Mouse (Mus musculus) kidney, postnatal 14 days (tissue): ENCODE measurements around the gene Gna14.
A peak's percentile ranks its signal among the peaks of the same experiment; 100 is the strongest.

ENCODE experiments used
- DNase-seq: peaks from one replicate; pipeline ENCODE4 v3.0.0; 2022; ENCODE audit warnings: mixed read lengths

The Gna14 gene

GRCm38 (mm10) chr19:16457127-16457526 lies 21.6 kb downstream of the Gna14 start:
- DNase-seq, result no peak

GRCm38 (mm10) chr19:16459317-16459716 lies 23.8 kb downstream of the Gna14 start:
- DNase-seq, result no peak

- no peak for DNase-seq
Measured at GRCm38 (mm10) chr19:16460292-16460691, 24.7 kb downstream of the Gna14 start.

- DNase-seq, result no peak
Measured at GRCm38 (mm10) chr19:16460831-16461230, 25.3 kb downstream of the Gna14 start.

DNA sequence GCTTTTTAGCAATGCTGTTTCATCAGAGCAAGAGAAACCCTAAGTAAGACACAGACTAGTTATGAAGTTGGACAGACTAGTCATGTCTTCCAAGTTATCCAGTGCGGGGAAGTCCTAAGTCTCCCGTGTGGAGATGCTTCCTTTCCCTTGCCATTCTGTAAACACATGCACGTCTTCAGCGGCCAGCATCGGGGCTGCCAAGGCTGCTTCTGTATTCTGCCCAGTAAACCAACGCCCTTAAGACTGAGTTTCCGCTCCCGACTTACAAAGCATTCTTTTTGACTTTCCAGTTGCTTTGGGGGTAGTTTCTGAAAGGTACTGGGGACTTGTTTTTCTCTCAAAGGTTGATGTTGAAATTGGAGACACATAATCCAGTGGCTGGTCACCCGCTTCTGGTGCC lies 26.9 kb downstream of the Gna14 start:
- no peak for DNase-seq

DNA sequence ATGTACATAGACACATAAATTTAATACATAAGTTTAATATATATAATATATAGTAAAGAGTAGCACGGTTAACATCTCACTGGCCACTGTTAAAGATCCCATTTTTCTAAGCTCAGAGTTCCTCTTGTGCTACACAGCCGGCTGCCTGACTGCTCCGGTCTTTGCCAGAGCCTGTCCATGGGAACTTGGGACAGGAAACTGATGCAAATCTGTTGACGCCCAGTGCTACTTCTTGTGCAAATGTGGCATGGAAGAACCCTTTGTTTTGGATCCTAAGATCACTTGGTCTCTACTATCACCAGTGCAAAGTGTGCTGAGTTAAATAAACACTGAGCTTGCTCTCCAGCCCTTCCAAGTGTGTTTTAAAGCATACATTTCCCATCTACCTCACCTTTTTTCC lies 29.2 kb downstream of the Gna14 start:
- DNase-seq, result peak; percentile 24

DNA sequence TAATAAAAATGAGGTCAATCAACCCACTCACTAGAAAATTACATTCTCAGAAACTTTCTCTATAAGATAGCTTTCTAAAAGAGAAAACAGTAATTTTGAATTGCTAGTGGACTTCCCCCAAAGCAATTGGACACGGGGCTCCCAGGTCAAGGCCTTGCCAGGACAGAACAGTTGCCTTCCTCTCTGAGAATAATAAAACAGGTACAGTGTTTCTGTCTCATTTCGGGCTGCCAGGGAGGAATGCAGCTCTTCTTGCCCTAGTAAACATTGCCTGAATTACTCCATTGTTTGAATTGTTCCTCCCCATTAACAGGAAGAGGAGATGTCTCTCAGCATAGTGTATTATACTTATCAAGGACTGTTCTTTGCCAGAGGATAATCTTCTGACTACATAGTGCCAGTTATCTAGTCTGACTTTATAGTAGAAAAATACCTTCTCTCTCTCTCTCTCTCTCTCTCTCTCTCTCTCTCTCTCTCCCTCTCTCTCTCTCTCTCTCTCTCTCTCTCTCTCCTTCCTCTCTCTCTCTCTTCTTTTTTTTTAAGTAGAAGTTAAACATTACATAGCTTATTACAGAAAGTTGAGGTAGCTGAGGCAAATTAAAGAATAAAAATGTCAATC lies 33.3 kb downstream of the Gna14 start:
- DNase-seq, result no peak

- no peak for DNase-seq
Measured at GRCm38 (mm10) chr19:16472655-16473054, 37.1 kb downstream of the Gna14 start.

- no peak for DNase-seq
Measured at GRCm38 (mm10) chr19:16477314-16477946, 41.9 kb downstream of the Gna14 start.

DNA sequence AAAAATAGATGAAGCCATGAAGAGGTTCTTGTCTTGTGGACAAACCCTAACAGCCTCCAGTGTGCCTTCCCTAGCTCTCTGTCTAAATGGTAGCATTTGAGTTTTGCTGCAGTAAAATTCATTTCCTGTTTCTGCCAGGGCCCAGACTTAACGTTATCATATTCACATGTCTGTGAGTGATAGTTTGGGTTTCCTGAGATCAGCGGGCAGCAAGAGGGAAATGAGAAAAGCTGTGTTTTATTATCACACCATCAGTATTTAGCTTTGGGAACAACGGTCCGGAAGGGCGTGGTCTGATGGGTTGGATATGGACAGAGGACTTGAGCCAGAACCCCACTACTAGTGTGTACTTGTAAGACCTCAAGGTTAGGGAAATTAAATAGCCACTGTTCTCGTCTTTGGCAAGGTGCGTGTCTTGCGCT lies 42.6 kb downstream of the Gna14 start:
- DNase-seq, result no peak

GRCm38 (mm10) chr19:16482047-16482446 lies 46.5 kb downstream of the Gna14 start:
- no peak for DNase-seq

GRCm38 (mm10) chr19:16484237-16484636 lies 48.7 kb downstream of the Gna14 start:
- no peak for DNase-seq

- no peak for DNase-seq
Measured at GRCm38 (mm10) chr19:16484671-16485070, 49.1 kb downstream of the Gna14 start.

- peak; percentile 20 for DNase-seq
Measured at GRCm38 (mm10) chr19:16490756-16491155, 55.2 kb downstream of the Gna14 start.

DNA sequence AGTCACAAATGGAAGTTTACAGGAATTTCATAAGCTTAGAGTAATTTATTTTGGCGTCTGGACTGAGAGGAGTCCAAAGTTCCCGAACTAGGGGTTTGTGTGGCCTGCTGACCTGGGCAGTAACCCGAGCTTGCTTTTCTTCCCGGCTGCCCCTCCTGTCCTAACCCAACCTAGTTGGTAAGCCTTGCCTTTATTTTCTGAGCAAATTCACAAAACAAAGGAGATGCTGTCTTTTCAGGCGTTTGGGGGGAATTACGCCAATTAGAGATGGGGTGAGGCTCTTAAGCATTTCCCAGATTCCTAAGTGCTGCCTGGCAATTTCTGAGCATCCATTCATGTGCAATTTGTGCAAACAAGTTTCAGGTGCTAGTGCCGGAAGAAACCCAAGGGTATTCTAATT lies 55.9 kb downstream of the Gna14 start:
- DNase-seq, result no peak

DNA sequence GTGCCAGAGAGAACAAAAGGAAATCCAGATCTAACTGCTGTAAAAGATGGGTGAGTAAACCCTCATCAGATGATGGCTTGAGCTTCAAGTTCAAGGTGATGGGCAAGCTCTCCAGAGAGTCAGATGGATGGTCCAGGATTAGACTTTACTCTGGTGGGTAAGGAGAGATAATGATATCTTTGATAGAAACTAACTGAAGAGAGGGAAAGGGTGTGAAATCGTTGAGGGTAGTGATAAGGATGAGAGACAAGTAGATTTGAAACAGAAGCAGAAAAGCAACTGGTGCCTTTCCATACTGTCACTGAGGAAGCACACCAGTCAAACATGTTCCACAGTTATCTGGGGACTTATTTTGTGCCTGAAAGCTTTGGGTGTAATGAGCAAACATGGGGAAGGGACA lies 56.9 kb downstream of the Gna14 start:
- DNase-seq, result no peak

DNA sequence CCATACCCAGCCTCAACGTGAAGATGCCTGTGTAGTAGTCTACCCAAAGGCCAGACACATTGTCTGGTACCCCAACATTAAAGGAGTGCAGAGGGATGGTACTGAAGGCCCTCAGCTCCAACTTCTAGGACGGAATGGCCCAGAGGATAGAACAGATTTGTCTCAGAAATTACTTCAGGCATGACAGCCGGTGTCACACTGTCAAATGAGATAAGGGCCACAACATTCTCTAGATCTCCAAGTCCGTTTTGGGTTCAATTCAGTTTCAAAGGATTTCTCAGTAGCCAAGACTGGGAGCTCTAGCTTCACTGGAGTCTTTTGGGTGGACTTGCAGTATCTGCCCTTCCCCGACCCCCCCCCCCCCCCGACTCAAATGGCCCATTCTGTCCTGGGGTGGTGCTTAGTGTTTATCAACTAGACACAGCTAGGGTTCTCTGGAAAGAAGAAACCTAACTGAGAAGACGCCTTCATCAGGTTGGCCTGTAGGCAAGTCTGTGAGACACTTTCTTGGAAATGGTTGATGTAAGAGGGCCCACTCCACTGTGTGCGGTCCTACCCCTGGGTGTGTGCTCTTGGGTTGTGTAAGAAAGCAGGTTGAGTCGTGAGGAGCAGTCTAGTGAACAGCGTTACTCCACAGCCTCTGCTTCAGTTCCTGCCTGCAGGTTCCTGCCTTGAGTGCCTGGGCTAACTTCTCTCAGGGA lies 59.4 kb downstream of the Gna14 start:
- DNase-seq, result no peak

DNA sequence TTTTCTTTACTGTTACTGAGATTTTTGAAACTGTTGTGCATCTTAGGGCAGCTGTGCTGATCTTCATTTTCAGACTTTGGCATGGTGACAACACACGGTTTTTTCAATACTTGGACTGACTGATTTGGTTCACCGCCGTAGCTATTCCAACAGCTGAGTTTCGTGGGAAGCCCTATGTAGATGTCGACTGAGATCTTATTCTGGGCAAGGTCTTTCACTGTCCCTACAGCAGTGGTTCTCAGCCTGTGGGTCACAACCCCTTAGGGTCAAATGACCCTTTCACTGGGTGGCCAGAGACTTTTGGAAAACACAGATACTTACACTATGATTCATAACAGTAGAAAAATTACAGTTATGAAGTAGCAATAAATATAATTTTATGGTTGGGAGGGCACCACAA lies 60.5 kb downstream of the Gna14 start:
- peak; percentile 61 for DNase-seq

DNA sequence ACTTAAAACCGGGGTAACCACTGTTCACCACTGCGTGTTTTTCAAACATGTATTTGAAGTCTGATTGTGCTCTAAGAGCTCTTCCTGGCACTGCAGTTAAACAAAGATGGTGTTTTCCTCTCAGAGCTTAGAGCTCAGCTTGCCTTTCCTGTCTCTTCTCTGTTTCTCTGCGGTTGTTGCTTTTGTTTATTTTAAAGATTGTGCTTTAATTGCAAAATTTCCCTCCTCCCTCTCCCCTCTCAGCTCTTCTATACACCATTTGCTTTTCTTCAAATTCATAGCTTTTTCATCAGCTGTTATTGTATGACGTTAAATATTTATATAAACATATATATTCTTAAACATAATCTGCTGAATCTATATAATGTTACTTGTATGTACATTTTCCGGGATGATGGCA lies 66.5 kb downstream of the Gna14 start:
- no peak for DNase-seq

DNA sequence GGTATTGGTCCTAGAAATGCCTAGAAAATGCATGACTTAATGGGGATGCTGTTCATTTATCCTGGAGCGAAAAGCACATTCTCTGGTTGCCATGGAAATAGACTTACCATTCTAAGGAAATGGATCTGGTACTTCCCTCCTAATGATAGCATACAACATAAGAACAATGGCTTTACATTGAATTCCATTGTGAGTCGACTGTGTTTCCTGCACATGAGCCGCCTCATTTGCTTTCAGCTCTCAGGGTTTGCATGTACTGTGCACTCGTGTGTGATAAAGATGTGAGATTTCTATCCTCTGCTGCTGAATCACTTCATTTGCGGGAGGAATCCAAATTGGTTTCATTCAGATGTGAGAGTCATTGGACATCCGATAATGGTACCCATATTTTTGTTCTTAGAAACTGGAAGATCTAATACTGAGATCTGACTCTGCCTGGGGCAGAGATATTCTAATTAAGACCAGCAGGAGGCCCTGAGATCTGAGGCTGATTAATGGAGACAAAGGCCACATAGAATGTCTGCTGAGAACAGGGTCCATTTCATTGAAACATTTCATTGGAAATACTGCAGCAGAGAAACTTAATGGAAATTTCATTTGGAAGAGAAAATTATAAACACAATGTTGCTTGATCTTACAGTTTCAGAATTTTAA lies 71.3 kb downstream of the Gna14 start:
- no peak for DNase-seq

- DNase-seq, result peak; percentile 22
Measured at GRCm38 (mm10) chr19:16510343-16511080, 75.0 kb downstream of the Gna14 start.

GRCm38 (mm10) chr19:16511081-16511420 lies 75.5 kb downstream of the Gna14 start:
- no peak for DNase-seq

- no peak for DNase-seq
Measured at GRCm38 (mm10) chr19:16514201-16514600, 78.6 kb downstream of the Gna14 start.
